Mouse (Mus musculus): ENCODE measurements around the gene Oat.
A peak's percentile ranks its signal among the peaks of the same experiment; 100 is the strongest.

The Oat gene

GRCm38 (mm10) chr7:132594325-132594724 lies 18.1 kb upstream of the Oat start:
- DNase-seq (ENCODE audit: low read depth, low spot score): no peak

GRCm38 (mm10) chr7:132593762-132594161 lies 17.6 kb upstream of the Oat start:
- DNase-seq (ENCODE audit: low read depth, low spot score): no peak

- no peak for DNase-seq (ENCODE audit: low read depth, low spot score)
These were observed 13.4 kb upstream of the Oat start for GRCm38 (mm10) chr7:132589610-132590009.

- DNase-seq (ENCODE audit: low read depth, low spot score): no peak
These were observed 11.0 kb upstream of the Oat start for GRCm38 (mm10) chr7:132587167-132587566.

- no peak for DNase-seq (ENCODE audit: low read depth, low spot score)
These were observed 9.7 kb upstream of the Oat start for GRCm38 (mm10) chr7:132585695-132586491.

DNA sequence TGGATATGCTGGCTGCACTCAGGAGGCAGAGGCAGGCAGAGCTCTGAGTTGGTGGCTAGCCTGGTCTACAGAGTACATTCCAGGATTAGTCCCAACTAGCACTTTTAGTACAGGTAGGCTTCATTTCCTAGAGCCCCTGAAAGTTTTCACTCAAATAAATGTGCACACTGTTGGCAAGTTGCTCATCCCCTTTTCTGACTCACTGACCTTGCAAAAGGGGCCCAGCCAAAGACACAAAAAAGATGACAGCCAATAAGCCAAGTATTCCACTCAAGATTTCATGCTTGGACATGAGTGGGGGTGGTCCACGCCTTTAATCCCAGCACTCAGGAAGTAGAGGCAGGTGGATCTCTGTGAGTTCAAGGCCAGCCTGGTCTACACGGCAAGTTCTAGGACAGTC lies 5.2 kb upstream of the Oat start:
- DNase-seq (ENCODE audit: low read depth, low spot score): no peak

DNA sequence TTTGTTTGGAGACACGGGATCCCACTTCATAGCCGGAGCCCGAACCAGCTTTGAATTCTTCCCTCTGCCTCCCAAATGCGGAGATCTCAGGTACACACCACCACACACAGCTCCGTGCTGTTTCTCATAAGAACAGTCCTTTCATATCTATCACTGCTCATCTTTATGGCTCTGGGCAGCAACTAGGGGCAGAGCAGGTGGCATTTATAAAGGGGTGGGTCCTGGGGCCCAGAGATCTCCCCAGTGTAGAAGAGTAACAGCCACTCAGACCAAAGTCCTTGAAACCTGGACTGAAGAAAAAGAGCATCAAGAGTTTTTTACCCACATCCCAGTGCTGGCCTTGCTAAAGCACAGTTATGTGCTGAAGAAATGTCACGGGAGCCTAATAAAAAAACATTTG lies 4.3 kb upstream of the Oat start:
- no peak for DNase-seq (ENCODE audit: low read depth, low spot score)

- no peak for DNase-seq (ENCODE audit: low read depth, low spot score)
These were observed 693 bp upstream of the Oat start for GRCm38 (mm10) chr7:132576891-132577290.

DNA sequence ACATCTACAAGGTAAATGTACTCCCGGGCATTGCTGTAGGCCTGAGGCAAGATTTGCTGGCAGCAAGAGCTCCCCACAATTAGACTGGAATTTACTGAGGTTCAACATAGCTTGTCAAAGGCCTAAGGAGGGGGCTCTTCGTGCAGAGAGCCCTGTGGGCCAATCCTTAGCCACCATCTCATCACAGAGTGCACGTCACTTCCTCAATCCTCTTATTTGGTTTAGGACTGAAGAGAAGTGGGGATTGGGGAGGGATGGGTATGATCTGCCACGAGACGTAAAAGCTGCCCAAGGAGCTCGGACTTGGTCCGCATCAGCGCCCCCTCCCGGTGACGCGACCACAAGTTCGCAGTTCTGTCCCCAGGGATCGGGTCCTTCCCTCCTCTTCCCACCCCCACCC lies 575 bp downstream of the Oat start:
- DNase-seq (ENCODE audit: low read depth, low spot score): peak; percentile 90

DNA sequence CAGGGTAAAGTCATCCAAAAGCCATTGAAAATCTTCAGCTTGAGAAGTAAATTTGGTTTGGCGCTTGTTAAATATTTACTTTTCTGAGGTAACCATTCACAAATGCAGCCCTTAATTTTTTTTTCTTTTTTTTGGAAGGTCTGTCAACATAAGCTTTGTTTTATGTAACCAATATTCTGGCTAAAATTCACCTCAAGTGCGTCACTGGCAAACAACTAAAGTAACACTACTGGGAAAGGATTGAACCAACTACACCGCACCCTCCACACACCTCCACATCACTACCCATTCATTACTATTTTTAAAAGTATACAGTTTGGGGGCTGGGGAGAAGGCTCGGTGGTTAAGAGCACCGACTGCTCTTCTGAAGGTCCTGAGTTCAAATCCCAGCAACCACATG lies 1.6 kb downstream of the Oat start:
- no peak for DNase-seq (ENCODE audit: low read depth, low spot score)

DNA sequence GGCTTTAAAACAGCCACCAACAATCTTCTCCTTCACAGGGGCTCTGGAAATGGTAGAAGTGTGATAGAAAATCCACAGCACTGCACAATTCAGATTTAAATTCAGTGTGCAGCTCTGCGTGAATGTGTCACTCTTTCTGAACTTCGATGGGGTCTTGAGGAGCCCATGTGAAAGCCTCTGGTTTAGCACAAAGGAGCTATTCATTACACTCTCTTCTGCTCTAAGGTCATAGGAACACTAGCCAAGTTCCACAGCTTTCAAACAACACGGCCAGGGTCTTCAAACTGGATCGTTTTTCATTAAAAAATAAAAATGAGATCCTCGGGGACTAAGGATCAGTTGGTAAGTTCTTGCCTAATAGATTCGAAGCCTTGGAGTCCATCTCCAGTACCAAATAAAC lies 3.0 kb downstream of the Oat start:
- no peak for DNase-seq (ENCODE audit: low read depth, low spot score)

- no peak for DNase-seq (ENCODE audit: low read depth, low spot score)
These were observed 3.5 kb downstream of the Oat start for GRCm38 (mm10) chr7:132572738-132573137.

DNA sequence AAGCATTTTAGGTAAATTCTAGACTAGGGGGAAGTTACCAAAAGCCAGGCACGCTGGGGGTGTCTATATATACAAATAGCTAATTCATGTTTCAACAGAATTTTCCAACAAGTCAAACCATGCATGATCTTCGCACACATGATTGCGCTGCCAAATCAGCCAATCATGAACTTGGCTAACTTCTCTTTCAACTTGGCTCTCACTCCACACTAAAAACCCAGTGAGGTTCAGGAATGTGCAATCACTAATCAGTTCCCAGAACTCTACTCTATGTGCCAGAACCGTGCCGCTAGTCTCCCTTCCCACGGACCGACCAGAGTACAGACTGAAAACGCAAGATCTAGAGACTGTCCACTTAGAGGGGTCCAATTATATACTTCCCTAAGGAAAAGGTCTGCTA lies 4.7 kb downstream of the Oat start:
- DNase-seq (ENCODE audit: low read depth, low spot score): no peak

GRCm38 (mm10) chr7:132570071-132570470 lies 6.1 kb downstream of the Oat start:
- no peak for DNase-seq (ENCODE audit: low read depth, low spot score)

- DNase-seq (ENCODE audit: low read depth, low spot score): peak; percentile 56
These were observed 7.4 kb downstream of the Oat start for GRCm38 (mm10) chr7:132568817-132569216.

GRCm38 (mm10) chr7:132565831-132566230 lies 10.4 kb downstream of the Oat start:
- DNase-seq (ENCODE audit: low read depth, low spot score): peak; percentile 25

GRCm38 (mm10) chr7:132559138-132559766 lies 16.9 kb downstream of the Oat start:
- DNase-seq (ENCODE audit: low read depth, low spot score): no peak

DNA sequence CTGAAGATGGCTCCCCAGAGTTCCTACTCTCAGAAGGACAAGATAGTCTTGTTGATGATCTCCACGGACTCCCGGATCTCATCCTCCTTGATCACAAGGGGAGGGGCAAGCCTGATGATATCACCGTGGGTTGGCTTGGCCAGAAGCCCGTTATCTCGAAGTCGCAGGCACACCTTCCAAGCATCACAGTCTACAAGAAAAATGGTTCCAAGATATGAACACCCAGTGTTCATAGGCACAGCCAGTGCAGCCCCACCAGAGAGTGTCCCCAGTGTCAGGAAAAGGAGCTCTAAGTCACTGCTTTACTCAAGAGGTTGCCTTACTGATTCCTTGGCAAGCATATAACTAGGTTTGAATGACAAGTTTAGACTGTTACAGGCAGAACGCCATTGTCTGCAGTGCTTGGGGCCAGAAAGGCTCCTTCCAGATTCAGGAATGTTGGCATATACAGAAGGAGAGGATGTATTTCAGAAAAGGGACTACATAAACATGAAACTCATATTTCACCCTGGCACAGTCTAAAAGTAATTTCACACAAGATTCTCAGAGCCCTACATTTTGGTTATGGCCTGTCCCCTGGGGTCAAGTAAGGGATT lies 18.0 kb downstream of the Oat start:
- no peak for DNase-seq (ENCODE audit: low read depth, low spot score)

- DNase-seq (ENCODE audit: low read depth, low spot score): no peak
These were observed 19.6 kb downstream of the Oat start for GRCm38 (mm10) chr7:132556575-132556974.

- no peak for DNase-seq (ENCODE audit: low read depth, low spot score)
These were observed 20.3 kb downstream of the Oat start for GRCm38 (mm10) chr7:132555911-132556310.

GRCm38 (mm10) chr7:132554091-132554490 lies 22.1 kb downstream of the Oat start:
- no peak for DNase-seq (ENCODE audit: low read depth, low spot score)

GRCm38 (mm10) chr7:132551351-132552126 lies 24.7 kb downstream of the Oat start:
- peak; percentile 97 for DNase-seq (ENCODE audit: low read depth, low spot score)
